Mouse (Mus musculus): ENCODE data around the gene Olfr1252.

The Olfr1252 gene

DNA sequence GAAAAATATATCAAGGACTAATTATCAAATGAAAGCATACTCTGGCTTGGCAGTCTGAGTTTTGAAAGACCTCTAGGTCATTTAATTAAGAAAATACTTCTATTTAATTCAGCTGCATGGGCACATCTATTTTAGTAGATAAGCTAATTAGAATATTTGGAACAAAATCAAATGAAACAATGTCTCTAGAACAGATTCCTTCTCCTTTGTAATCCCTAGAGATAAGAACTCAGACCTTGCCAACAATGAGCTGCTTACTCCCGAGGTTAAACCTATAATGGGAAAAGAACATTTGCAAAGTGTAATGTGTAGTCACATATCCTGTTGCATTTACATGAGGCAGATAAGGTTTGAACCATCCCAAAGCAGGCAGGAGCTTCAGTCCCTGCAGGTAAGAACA is at the start of gene Olfr1252:
Olfr1252 (minus strand) TSS at position 101 of the 400 bp plus-strand sequence.
- no peak for DNase-seq (ENCODE audit: low spot score in 2 of 2)

DNA sequence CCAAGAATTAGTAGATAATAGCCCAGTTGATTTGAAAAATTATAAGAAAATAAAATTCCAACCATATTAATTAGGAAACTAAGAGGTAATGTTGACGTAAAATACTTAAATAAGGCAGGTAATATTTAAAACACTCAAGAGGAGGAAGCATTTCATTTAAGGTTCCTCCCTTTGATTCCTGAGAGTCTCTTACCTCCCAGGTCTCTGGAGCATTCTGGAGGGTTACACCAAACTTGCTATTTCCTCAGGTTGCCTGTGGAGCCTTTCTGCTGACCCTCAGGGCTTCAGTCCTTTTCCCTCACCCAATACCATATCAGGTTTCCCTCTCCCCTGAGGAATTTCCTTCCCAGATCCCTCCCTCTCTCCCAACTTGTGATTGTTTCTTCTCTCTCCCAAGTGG is 32.2 kb upstream of the Olfr1252 start, which contains the start of gene Olfr1253:
Olfr1253 (minus strand) TSS at position 101 of the 400 bp plus-strand sequence.
- no peak for DNase-seq (ENCODE audit: low spot score in 2 of 2)

DNA sequence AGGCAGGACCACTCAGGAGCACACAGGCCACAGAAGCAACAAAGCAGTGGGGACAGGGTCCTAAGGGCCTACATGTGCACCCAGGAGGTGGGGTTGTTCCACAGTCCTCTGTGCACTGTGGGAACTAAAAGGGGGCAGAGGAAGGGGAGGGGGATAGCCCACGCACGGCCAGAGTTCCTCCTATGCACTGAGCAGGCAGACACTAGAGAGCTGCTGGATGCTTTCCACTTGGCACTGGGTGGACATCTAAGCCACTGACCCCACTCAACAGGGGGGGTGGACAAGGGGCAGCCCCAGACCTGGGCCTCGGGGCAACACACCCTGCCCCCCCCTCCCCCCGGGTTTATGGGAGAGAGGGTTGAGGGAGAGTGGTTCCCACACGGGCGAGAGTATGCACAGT is 32.8 kb downstream of the Olfr1252 start:
- DNase-seq (ENCODE audit: low spot score in 2 of 2) = no peak

DNA sequence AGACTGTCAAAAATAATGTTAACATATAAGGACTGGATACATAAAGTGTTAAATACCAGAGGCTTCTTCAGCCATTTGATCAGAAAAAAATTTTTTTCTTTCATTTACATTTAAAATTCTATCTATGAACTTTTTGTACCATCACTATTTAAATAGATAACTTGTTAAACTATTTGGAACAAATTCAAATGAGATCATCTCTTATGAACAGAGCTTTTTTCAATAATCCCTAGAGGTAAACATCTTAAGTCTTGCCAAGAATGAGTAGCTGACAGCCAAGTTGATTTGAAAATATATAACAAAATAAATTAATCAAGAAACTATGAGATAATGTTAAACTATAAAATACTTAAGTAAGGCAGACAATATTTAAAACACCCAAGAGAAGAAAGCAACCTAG is 53.0 kb downstream of the Olfr1252 start, which contains the start of gene Olfr1251:
Olfr1251 (minus strand) TSS at position 101 of the 400 bp plus-strand sequence.
- DNase-seq (ENCODE audit: low spot score in 2 of 2) = no peak
